Mouse (Mus musculus) embryonic fibroblast, embryonic 13.5 days (primary cell): ENCODE data around the gene Eml5.

Source experiments
- CTCF ChIP-seq: IDR thresholded peaks from 2 replicates; pipeline ENCODE4 v1.5.1; 2011; ENCODE audit warnings: mild to moderate bottlenecking, control low read depth, low read length, moderate library complexity, borderline replicate concordance; ENCODE audit not compliant: insufficient read depth
- POLR2A ChIP-seq: IDR thresholded peaks from 2 replicates; pipeline ENCODE4 v1.6.1; 2011; ENCODE audit warnings: low read depth, mild to moderate bottlenecking, control low read depth, low read length, moderate library complexity

DNA sequence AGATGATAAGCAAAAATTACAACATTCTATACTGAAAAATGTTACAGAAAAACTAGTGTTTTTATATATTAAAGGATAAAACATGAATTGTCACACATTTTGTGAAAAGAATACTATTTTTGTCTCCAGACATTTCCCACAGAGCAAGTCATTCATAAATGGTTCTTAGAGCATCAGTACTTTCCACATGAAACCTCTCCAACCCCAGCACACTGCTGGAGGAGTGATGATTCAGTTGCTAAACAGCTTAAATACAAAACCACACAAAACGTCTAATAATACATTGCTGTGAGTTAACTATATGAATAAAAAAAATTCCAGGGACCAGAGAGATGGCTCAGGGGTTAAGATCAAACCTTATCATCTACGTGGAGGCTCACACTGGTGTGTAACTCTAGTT is 26.1 kb downstream of the Eml5 start:
- TF ChIP-seq CTCF (no peak), POLR2A (no peak)
